Mouse (Mus musculus) lung, postnatal 25 days (tissue): ENCODE data around the gene Tnn.

Experiments
- DNase-seq: peaks from one replicate; pipeline ENCODE4 v3.0.0; 2022; ENCODE audit warnings: low spot score

The Tnn gene

DNA sequence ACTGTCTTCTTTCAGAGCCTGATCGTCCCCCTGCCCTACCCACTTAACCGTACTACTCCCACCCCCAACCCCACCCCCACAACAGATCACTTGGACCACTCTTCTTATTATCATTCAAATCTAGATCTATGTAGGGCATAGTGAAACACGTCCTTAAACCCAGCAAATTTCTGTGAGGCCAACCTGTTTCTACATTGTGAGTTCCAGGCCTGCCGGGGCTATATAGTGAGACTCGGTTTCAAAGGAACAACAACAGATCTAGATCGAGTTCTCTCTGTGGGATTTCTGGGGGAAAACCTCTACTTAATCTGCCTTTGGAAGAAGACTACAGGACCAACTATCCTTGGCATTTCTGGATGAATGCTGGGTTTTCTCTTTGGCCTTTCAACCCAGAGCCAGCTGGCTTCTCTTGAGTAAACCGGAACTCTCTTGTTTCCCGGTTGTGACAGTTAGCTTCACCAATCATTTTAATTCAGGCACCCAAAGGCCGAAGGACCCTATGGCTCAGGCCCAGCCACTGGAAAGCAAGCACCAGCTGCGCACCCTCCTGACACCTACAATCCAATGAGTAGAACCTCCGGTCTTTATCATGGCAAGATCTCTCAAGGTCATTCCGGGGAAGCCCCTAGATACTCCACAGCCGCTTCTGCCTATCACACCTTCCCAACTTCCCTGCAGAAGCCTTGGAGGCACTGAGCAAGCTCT is 110.0 kb downstream of the Tnn start:
- no peak for DNase-seq

GRCm38 (mm10) chr1:160042351-160042750 is 111.0 kb downstream of the Tnn start:
- no peak for DNase-seq

- no peak for DNase-seq
Measured at GRCm38 (mm10) chr1:160041264-160041775, 112.1 kb downstream of the Tnn start.

GRCm38 (mm10) chr1:160039951-160040645 is 113.3 kb downstream of the Tnn start:
- DNase-seq: no peak

DNA sequence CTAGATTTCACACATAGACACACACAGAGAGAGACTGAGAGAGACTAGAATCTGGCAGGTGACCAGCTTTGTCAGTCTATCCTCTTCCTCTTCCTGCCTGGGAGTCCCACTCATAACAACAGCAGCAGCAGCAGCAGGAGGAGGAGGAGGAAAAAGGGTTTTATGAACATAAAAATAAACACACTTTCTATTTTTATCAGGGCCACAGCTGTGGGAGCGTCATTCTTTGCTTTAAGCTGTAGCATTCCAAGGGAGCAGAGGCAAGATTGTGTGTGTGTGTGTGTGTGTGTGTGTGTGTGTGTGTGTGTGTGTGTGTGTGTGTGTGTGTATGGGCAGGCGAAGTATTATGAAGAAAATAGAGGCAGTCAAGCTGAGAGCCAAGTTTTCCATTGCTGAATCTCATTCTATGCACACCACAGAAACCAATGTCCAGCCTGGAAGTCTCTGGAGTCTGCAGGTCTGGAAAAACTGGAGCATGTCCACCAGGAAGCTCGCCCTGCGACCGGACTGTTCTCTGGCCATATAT is 116.3 kb downstream of the Tnn start:
- DNase-seq: peak; percentile 71

GRCm38 (mm10) chr1:160035561-160035960 is 117.8 kb downstream of the Tnn start:
- DNase-seq: no peak
